Comparison of ENCODE assay signal across 18 mouse cellular contexts in the genomic region with DNA sequence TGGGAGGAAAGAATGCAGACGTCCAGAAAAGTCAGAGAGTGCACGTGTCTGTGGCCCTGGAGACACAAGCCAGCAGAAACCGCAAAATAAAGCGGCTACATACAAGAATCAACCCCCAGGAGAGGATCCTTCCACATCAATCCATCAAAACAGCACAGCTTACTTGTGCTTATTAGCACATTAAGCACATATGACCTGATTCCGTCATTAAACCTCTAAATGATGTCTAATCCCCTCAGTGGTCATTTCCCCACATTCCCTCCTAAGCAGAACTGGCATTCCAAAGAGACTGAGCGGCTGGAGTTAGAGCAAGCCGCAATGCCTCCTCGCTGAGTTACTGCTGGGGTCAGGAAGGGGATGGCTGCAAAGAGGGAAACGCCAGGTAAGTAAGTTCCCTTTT.
DNase-seq lines count a peak whose midpoint lies in the region; ATAC-seq and TF ChIP-seq lines count a peak whose summit lies in the region.
"Had no signal": no experiment of that assay in that cellular context is flagged by ENCODE, and none has a peak within 500 bp of the region (broad histone marks: within the 10 kb centered on the region; RNA-seq: fewer than 3 reads in every experiment).

No protein-coding gene starts in this region.

- no peak overlapping the region for H3K9ac ChIP-seq in hindbrain, embryonic 14.5 days
- no peak overlapping the region for H3K9ac ChIP-seq in liver, embryonic 11.5 days (ENCODE audit: low read depth, low read length)
- no peak overlapping the region for H3K9ac ChIP-seq in liver, embryonic 12.5 days
- H3K9ac ChIP-seq in embryonic facial prominence, embryonic 14.5 days (ENCODE audit: low read depth, low read length), result no peak overlapping the region
- H3K9ac ChIP-seq in midbrain, postnatal 0 days (replicated peaks; ENCODE audit: low read length, poor library complexity, severe bottlenecking), result no peak overlapping the region
- H3K9ac ChIP-seq: forebrain, postnatal 0 days; hindbrain, embryonic 12.5 days; lung, embryonic 14.5 days; neural tube, embryonic 13.5 days had no signal

- no peak for TF ChIP-seq CTCF in midbrain, postnatal 0 days (IDR thresholded peaks at IDR 0.05)

- no peaks in the 10 kb centered on the region for H3K27me3 ChIP-seq in hindbrain, embryonic 14.5 days (ENCODE audit: control insufficient read depth, insufficient read depth, low read length)
- no peaks in the 10 kb centered on the region for H3K27me3 ChIP-seq in hindbrain, embryonic 10.5 days (ENCODE audit: insufficient read depth, poor library complexity, severe bottlenecking)
- no peaks in the 10 kb centered on the region for H3K27me3 ChIP-seq in liver, embryonic 11.5 days (replicated peaks; ENCODE audit: control insufficient read depth, insufficient read depth, low read length)
- H3K27me3 ChIP-seq in liver, embryonic 12.5 days (replicated peaks), result no peaks in the 10 kb centered on the region
- H3K27me3 ChIP-seq in embryonic facial prominence, embryonic 14.5 days (replicated peaks; ENCODE audit: control insufficient read depth, insufficient read depth, low read length), result no peaks in the 10 kb centered on the region
- H3K27me3 ChIP-seq in midbrain, postnatal 0 days (ENCODE audit: insufficient read depth, low read length), result no peaks in the 10 kb centered on the region
- H3K27me3 ChIP-seq: hindbrain, embryonic 12.5 days; neural tube, embryonic 13.5 days had no signal

- no peaks in the 10 kb centered on the region for H3K4me1 ChIP-seq in hindbrain, embryonic 14.5 days (replicated peaks; ENCODE audit: control insufficient read depth, insufficient read depth, low read length)
- H3K4me1 ChIP-seq in hindbrain, embryonic 10.5 days (replicated peaks), result peaks cover 17% of the 10 kb centered on the region
- peaks cover 2% of the 10 kb centered on the region; the same call in 1 of the 2 replicates for H3K4me1 ChIP-seq in liver, embryonic 11.5 days (replicated peaks; ENCODE audit: control insufficient read depth, insufficient read depth, low read length)
- H3K4me1 ChIP-seq in liver, embryonic 12.5 days, result peaks cover 10% of the 10 kb centered on the region; the same call in 1 of the 2 replicates
- peaks cover 11% of the 10 kb centered on the region; the same call in 1 of the 2 replicates for H3K4me1 ChIP-seq in embryonic facial prominence, embryonic 14.5 days (ENCODE audit: control insufficient read depth, insufficient read depth, low read length)
- H3K4me1 ChIP-seq in midbrain, postnatal 0 days (ENCODE audit: insufficient read depth, low read length), result no peaks in the 10 kb centered on the region

- no peak overlapping the region for H3K27ac ChIP-seq in hindbrain, embryonic 14.5 days
- H3K27ac ChIP-seq in hindbrain, embryonic 10.5 days, result no peak overlapping the region
- no peak overlapping the region for H3K27ac ChIP-seq in liver, embryonic 11.5 days (ENCODE audit: low read depth, low read length)
- no peak overlapping the region for H3K27ac ChIP-seq in liver, embryonic 12.5 days
- no peak overlapping the region for H3K27ac ChIP-seq in embryonic facial prominence, embryonic 14.5 days (replicated peaks; ENCODE audit: low read depth, low read length)
- no peak overlapping the region for H3K27ac ChIP-seq in midbrain, postnatal 0 days (ENCODE audit: low read depth, low read length)
- H3K27ac ChIP-seq: hindbrain, embryonic 12.5 days; macrophage; neural tube, embryonic 13.5 days had no signal

- 0 out of 2 replicates have a peak, but pooled peaks have one; percentile 29 for ATAC-seq in hindbrain, embryonic 14.5 days (ENCODE audit: low FRiP score)
- ATAC-seq in liver, embryonic 11.5 days (replicated peaks; ENCODE audit: low FRiP score), result no peak
- no peak for ATAC-seq in liver, embryonic 12.5 days
- ATAC-seq in embryonic facial prominence, embryonic 14.5 days (ENCODE audit: low read depth), result peak; percentile 47; the same call in 1 of the 2 replicates
- ATAC-seq in midbrain, postnatal 0 days (ENCODE audit: low FRiP score), result no peak
- ATAC-seq: forebrain, postnatal 0 days had no signal

- H3K4me3 ChIP-seq in hindbrain, embryonic 14.5 days (replicated peaks; ENCODE audit: low read length), result no peak overlapping the region
- H3K4me3 ChIP-seq in hindbrain, embryonic 10.5 days, result no peak overlapping the region
- no peak overlapping the region for H3K4me3 ChIP-seq in liver, embryonic 11.5 days (ENCODE audit: low read depth, low read length)
- H3K4me3 ChIP-seq in liver, embryonic 12.5 days, result no peak overlapping the region
- no peak overlapping the region for H3K4me3 ChIP-seq in embryonic facial prominence, embryonic 14.5 days (ENCODE audit: low read depth, low read length)
- H3K4me3 ChIP-seq in midbrain, postnatal 0 days (ENCODE audit: low read depth, low read length), result no peak overlapping the region
- H3K4me3 ChIP-seq: hindbrain, embryonic 12.5 days; neural tube, embryonic 13.5 days had no signal

- no peaks in the 10 kb centered on the region for H3K9me3 ChIP-seq in hindbrain, embryonic 14.5 days (ENCODE audit: control insufficient read depth, low read length)
- H3K9me3 ChIP-seq in hindbrain, embryonic 10.5 days, result no peaks in the 10 kb centered on the region
- no peaks in the 10 kb centered on the region for H3K9me3 ChIP-seq in liver, embryonic 11.5 days (ENCODE audit: control insufficient read depth, low read length)
- no peaks in the 10 kb centered on the region for H3K9me3 ChIP-seq in liver, embryonic 12.5 days (replicated peaks)
- H3K9me3 ChIP-seq in embryonic facial prominence, embryonic 14.5 days (ENCODE audit: control insufficient read depth, low read length), result no peaks in the 10 kb centered on the region
- no peaks in the 10 kb centered on the region for H3K9me3 ChIP-seq in midbrain, postnatal 0 days (ENCODE audit: low read length)
- H3K9me3 ChIP-seq: hindbrain, embryonic 12.5 days; neural tube, embryonic 13.5 days had no signal

- H3K4me2 ChIP-seq in hindbrain, embryonic 14.5 days (replicated peaks), result no peak overlapping the region
- no peak overlapping the region for H3K4me2 ChIP-seq in liver, embryonic 11.5 days
- H3K4me2 ChIP-seq in liver, embryonic 12.5 days, result no peak overlapping the region
- no peak overlapping the region for H3K4me2 ChIP-seq in embryonic facial prominence, embryonic 14.5 days (ENCODE audit: low read depth, low read length)
- H3K4me2 ChIP-seq in midbrain, postnatal 0 days (ENCODE audit: low read depth, low read length, poor library complexity, severe bottlenecking), result no peak overlapping the region
- H3K4me2 ChIP-seq: hindbrain, embryonic 12.5 days; lung, embryonic 14.5 days; neural tube, embryonic 13.5 days had no signal

- 55% methylated on average over 9 of the region's 9 CpGs for WGBS in hindbrain, embryonic 14.5 days
- 76% methylated on average over 9 of the region's 9 CpGs for WGBS in hindbrain, embryonic 10.5 days
- 79% methylated on average over 9 of the region's 9 CpGs for WGBS in liver, embryonic 11.5 days
- 80% methylated on average over 9 of the region's 9 CpGs for WGBS in liver, embryonic 12.5 days (ENCODE audit: insufficient replicate concordance)
- WGBS in embryonic facial prominence, embryonic 14.5 days, result 50% methylated on average over 9 of the region's 9 CpGs
- 49% methylated on average over 9 of the region's 9 CpGs for WGBS in midbrain, postnatal 0 days

- DNase-seq in hindbrain, embryonic 14.5 days (ENCODE audit: low spot score), result no peak
- DNase-seq in hindbrain, embryonic 10.5 days (ENCODE audit: low spot score), result no peak
- peak; percentile 16 for DNase-seq in liver, embryonic 11.5 days (ENCODE audit: low spot score)
- DNase-seq in embryonic facial prominence, embryonic 14.5 days (ENCODE audit: low spot score), result peak; percentile 80
- DNase-seq in midbrain, postnatal 0 days (ENCODE audit: low spot score), result peak; percentile 15
- no peak for DNase-seq in gastrocnemius, postnatal 4 days (ENCODE audit: low spot score in 2 of 2)
- no peak for DNase-seq in thymus, postnatal 0 days (ENCODE audit: low spot score)
- DNase-seq: adrenal gland, postnatal 25 days; cerebellum, adult 2 months; forebrain, postnatal 0 days; heart, adult 18-20 months; kidney, adult 18-20 months; lung, embryonic 14.5 days; thymus, postnatal 36 days had no signal

- no peaks in the 10 kb centered on the region for H3K36me3 ChIP-seq in hindbrain, embryonic 14.5 days (replicated peaks; ENCODE audit: control insufficient read depth, insufficient read depth)
- H3K36me3 ChIP-seq in hindbrain, embryonic 10.5 days, result no peaks in the 10 kb centered on the region
- no peaks in the 10 kb centered on the region for H3K36me3 ChIP-seq in liver, embryonic 11.5 days (ENCODE audit: control insufficient read depth, insufficient read depth, low read length)
- peaks cover 6% of the 10 kb centered on the region; the same call in 1 of the 2 replicates for H3K36me3 ChIP-seq in liver, embryonic 12.5 days
- H3K36me3 ChIP-seq in embryonic facial prominence, embryonic 14.5 days (ENCODE audit: control insufficient read depth, insufficient read depth, low read length), result no peaks in the 10 kb centered on the region
- H3K36me3 ChIP-seq in midbrain, postnatal 0 days (ENCODE audit: insufficient read depth, low read length), result no peaks in the 10 kb centered on the region
- H3K36me3 ChIP-seq: hindbrain, embryonic 12.5 days; neural tube, embryonic 13.5 days had no signal

Comparison
In these comparisons a context has a peak if more than half of its experiments do, and no peak if none do; other contexts are left out.
1. ATAC-seq: peak in hindbrain, embryonic 14.5 days (single experiment) and embryonic facial prominence, embryonic 14.5 days (single experiment); none in liver, embryonic 11.5 days (single experiment), liver, embryonic 12.5 days (single experiment) and midbrain, postnatal 0 days (single experiment).
2. DNase-seq: peak in liver, embryonic 11.5 days (single experiment), embryonic facial prominence, embryonic 14.5 days (single experiment) and midbrain, postnatal 0 days (single experiment); none in hindbrain, embryonic 14.5 days (single experiment), hindbrain, embryonic 10.5 days (single experiment), gastrocnemius, postnatal 4 days (0 of 2) and thymus, postnatal 0 days (single experiment).